Mouse (Mus musculus) heart, postnatal 14 days (tissue): ENCODE measurements around the gene Arhgap23. TPM values are rescaled to one million over a fixed set of nuclear protein-coding genes. Genes with fewer than 3 reads are reported as not detected.
A peak's percentile ranks its signal among the peaks of the same experiment; 100 is the strongest.

Source experiments
- DNase-seq, 2 experiments: peaks; one replicate each; pipeline ENCODE4 v3.0.0; 2021 to 2022
- intact Hi-C: fragments of 180-260 bp; cut with DNase I; formaldehyde crosslinking; loops from one replicate; pipeline ENCODE4 v1.15.1; 2025
- total RNA-seq, 2 experiments: library from RNA; stranded (reverse); gene quantifications; 2 replicates each; pipeline ENCODE4 v1.2.3; 2021

Arhgap23 gene
- total RNA-seq, 2 experiments from 2014 or later: 24.8 to 25.1 TPM

DNA sequence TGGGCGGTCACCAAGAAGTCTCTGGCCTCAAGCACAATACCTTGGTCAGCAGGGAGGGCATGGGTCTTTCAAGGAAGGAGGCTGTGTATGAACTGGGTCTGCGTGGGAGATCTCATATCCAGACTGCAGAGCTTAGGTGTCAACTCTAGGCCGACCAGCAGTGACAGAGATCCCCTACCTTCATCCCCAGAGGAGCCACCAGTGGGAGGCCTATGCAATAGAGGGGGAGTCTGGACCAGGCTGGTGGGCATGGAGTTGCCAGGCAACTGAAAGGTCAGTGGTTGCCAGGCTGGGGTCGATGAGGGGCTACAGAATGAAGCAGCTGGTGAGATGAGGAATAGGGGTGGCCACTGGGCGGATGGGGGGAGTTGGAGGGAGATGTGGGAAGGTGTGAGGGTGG lies 124.3 kb downstream of the Arhgap23 start:
- no peak for DNase-seq
- intact Hi-C loops: no loop called here

DNA sequence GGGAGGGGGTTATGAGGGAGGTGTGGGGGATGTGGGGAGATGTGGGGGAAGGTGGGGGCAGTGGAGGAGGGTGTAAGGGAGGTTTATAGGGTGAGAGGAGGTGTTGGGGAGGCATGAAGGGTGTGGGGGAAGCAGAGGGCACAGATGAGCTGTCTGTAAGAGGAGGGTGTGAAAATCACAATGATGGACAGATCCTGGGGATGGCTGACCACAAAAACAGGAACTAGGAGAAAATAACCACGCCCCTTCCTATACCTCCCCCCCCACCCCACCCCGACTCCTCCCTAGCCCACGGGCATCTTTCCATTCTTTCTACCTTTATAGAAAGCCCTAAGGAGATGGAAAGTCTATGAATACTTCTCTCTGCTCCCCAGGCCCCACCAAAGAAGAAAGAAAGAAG lies 124.8 kb downstream of the Arhgap23 start:
- DNase-seq: no peak
- intact Hi-C loops: no loop called here

DNA sequence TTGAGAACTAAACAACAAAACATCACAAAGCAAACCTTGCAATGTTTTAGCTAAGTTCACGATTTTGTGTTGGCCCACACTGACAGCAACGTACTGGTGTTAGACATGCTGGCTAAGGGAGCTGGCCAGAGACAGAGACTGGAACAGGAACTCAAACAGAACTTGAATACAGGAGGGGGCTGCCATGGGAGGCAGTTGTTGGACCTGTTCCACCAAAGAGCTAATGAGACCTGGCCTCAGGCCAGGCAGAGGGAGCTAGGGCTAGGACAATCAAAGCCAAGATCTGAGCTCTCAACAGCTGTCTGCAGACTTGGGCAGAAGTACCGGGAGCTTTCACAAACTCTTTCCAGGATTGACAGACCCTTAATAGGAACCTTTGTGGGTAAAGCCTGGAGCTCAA lies 125.3 kb downstream of the Arhgap23 start:
- intact Hi-C loops: no loop called here
- DNase-seq: no peak

DNA sequence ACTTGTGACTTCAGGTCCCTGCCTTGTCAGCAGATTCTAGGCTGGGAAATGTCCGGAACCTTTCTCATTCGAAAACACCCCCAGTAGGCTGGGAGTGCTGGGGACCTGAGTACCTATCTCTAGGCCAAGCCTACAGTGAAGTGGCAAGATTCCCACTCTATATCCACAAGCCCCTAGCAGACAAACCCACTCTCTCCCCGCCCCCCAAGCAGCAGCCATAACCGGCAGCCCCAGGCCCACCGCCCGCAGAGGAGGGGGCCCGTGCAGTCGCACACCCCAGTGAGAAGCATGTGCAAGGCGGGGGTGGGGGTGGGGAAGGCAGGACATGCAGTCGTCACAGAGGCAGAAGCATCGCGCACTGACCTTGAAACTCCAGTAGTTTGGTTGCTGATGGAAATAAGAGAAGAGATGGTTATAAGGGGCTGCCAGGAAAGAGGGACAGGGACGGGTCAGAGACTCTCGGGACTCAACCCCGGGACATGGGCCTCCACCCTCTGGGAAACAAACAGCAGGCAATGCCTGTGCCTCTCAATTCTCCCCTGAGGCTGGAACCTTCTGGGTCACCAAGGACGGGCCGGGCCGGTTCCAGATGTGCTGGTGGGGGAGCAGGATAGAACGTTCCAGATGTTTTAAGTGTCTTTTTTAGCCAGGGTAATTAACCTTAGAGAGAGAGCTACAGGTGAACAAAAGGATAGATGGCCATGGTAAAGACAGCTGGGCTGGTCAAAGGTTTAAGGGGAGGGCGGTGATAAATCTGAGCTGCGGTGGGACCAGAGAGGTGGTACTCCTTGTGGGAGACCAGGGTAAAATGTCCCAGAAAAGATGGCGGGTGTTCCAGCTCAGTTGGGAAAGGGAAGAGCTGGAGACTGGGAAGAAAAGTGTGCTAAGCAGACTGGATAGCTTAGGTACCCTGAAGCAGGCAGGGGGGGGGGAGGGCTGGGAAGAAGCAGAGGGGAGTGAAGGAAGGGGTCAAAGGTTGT lies 127.1 kb downstream of the Arhgap23 start:
- intact Hi-C loops: no loop called here
- DNase-seq: no peak

DNA sequence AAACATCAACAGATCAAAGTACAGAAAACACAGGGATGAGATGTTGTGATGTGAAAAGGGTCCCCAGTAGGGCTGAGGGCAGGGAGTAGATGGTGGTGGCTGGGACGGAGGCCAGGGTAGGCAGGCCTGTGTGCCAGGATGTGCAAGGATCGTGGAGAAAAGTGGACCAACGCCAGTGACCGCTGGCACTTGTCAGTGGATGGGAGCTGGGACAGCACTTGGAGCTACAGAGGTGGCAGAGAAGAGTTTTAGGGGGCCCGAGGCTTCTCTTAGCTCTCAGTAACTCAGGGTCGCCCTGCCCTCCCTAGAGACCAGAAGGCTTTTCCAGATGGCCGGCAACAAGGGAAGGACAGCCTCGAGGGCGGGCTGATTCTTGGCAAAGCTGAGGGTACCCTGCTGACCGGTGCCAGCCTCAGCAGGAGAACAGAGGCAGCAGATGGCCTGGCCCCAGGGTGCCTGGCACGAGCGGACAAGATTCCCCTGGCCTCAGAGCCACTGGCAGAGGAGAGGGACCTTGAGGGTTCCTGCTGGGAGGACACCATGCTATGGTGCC lies 127.9 kb downstream of the Arhgap23 start:
- DNase-seq: peak; percentile 40 to 50

DNA sequence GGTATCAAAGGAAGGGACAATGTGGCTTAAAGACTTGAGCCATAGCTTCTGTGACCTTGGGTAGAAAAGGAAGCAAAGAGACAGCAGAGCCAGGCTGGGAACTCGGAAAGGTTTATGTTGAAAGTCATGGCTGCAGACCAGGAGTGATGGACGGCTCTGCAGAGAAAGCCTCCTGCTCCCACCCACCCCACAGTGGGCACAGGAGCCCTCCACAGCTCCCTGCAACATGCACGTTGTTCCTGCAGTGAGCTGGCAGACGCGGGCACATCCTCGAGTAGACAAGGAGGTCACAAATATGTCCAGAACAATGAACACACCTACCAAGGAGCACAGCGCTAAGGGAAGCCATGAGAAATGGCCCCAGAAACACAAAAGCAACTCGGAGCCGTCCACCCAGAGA lies 128.6 kb downstream of the Arhgap23 start:
- DNase-seq: no peak
- intact Hi-C loops: no loop called here

More for the DNA sequence above, 127.9 kb downstream of the Arhgap23 start:
- intact Hi-C loops: no loop called here

DNA sequence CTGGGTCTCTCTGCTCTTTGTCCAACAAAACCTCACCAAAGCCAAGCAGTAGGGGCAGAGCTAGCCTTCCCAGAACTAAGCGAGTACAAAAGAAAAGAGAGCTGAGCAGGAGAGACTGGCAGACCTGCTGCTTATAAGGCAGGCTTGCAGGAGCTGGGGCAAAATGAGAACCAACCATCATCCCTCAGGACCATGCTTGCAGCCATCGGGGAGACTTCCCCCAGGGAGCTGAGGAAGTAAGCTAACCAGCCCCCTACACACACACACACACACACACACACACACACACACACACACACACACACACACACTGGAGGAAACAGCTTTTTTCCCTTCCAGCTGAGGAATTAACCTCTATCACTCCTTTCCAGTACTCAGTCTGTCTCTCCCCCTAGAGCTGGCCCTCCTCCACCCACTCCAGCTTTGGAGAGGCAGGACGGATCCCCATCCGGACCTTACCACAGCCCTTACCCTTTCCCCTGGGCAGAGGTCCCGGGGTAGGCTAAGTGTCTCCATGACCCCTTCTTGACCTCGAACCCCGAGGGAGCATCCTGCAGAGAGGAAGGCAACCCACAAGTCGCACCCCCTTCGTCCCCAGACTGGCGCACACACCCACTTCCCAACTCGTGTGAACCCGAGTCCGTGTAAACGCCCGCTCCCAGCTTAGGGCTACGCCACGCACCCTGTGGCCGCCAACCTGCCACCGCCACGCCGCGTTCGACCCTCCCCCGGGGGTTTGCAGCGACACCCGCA lies 130.7 kb downstream of the Arhgap23 start:
- intact Hi-C loops: no loop called here
- no peak for DNase-seq

DNA sequence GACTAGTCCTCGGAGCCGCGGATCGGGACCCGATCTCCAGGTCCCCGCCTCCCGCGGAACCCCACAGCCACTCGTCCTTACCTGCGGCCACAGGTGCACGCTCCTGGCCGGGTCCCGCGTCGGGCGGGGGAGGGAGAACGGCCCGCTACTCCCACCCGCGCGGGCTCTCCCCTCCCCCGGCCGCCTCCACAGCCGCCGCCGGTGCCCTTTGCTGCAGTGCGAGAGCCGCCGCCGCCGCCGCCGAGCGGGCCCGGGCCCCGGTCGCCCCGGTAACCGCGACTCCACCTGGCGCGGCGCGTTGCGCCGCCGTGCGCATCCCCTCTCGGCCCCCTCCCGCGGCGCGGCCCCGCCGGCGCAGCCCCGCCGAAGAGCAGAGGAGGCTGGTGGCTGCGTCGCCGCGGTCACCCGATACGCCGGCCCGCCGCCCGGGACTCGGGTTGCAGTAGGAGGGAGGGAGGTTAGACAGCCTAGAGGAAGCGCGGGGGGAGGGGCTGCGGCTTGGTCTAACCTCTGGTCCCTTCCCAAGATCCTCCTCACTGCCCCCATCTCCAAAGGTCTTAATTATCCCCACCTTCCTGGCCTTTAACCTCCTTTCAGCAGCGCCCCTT lies 131.6 kb downstream of the Arhgap23 start:
- intact Hi-C loops: no loop called here
- DNase-seq: peak; percentile 38 to 42

DNA sequence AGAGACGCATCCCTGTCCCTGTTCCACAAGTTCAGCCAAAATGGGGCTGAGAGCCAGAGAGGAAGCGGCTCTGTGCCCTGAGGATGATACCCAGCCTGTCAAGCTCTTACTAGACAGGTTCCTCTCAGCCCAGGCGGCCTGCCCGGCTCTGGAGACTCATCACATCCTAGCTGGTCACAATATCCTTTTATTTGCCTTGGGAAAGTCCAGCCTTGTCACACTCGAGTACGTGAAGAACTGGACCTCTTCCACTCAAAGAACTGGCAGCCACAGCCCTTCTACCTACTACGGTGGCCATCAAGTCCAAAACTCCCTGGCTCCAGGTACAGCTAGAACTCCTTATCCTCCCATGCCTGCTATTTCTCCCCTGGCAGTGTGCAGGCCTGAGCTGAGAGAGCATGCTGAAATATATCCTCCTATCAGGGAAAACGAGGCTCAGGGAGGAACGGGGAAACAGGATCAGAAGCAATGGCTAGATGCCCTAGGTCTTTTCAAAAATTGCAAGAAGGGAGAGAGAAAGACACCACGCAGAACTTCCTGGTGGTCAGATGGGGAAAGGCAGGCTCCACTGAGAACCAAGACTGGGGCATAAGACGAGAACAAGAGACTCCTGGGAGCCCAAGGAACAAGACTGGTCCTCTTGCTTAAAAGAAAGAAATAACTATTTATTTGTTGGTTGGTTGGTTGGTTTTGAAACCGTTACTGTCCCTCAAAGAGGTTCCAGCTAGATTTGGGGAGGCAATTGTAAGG lies 132.8 kb downstream of the Arhgap23 start:
- intact Hi-C loops: no loop called here
- no peak for DNase-seq

DNA sequence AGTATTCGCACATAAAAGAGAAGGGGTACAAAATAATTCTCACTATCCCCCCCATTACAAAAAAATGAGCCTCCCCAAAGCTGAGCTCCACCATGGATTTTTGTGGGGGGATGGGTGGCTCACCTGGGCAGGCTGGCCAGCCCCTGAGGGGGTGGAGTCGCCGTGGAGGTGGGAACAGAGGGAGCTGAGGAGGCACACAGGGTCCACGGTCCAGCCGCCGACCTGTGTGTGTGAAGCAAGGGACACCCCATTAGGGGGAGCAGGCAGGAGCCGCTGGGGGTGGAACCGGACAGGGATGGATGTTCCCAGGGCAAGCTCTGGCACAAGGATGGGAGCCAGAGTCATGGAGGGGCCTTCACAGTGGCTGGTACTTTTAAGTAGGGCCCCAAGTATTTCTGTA lies 133.4 kb downstream of the Arhgap23 start:
- intact Hi-C loops: no loop called here

More for the DNA sequence above, 133.4 kb downstream of the Arhgap23 start:
- no peak for DNase-seq

Other genes starting within 250 kb of the Arhgap23 start
- 10 to 100 TPM; 86.3 to 94.8 TPM for gene Kpnb1, start 227.7 kb upstream of the Arhgap23 start, total RNA-seq
- 10 to 100 TPM; 65.4 to 70.8 TPM for gene Npepps, start 134.9 kb upstream of the Arhgap23 start, total RNA-seq
- 10 to 100 TPM; 42.7 to 51.2 TPM for gene Mrpl45, start 99.8 kb upstream of the Arhgap23 start, total RNA-seq
- gene Gpr179, start 63.5 kb upstream of the Arhgap23 start, total RNA-seq: under 1 TPM; 0.02 to 0.05 TPM
- gene Socs7, start 53.0 kb upstream of the Arhgap23 start, total RNA-seq: 10 to 100 TPM; 16.1 to 19.6 TPM
- not detected for gene 4933428G20Rik, start 84.8 kb downstream of the Arhgap23 start, total RNA-seq
- under 1 TPM; 0.29 to 0.34 TPM for gene Srcin1, start 160.7 kb downstream of the Arhgap23 start, total RNA-seq
- gene Epop, start 214.2 kb downstream of the Arhgap23 start, total RNA-seq: 1 to 10 TPM in 1 of 2 experiments, under 1 TPM in 1; 0.93 to 1.2 TPM
- 10 to 100 TPM; 58.1 to 61.7 TPM for gene Mllt6, start 247.9 kb downstream of the Arhgap23 start, total RNA-seq